Mouse (Mus musculus) macrophage (primary cell): Measurements from ENCODE around the gene Ciao2b. TPM values are rescaled to one million over a fixed set of nuclear protein-coding genes. Genes with fewer than 3 reads are reported as not detected.
A peak's percentile ranks its signal among the peaks of the same experiment; 100 is the strongest.
"Not testable (repeated sequence)": the region's sequence is repeated elsewhere in the genome, so short reads cannot be mapped to it uniquely, and the experiment has no call there.

Experiments
- H3K27ac ChIP-seq: fragments of 350-480 bp; formaldehyde crosslinking; 2 replicates; pipeline ENCODE4 v1.9.0; 2021
- H3K36me3 ChIP-seq: fragments of 350-480 bp; formaldehyde crosslinking; 2 replicates; pipeline ENCODE4 v1.9.0; 2021; ENCODE audit errors: inconsistent target
- H3K4me3 ChIP-seq: fragments of 350-480 bp; formaldehyde crosslinking; 2 replicates; pipeline ENCODE4 v1.9.0; 2021; ENCODE audit errors: inconsistent target
- H3K79me2 ChIP-seq: fragments of 350-480 bp; formaldehyde crosslinking; 2 replicates; pipeline ENCODE4 v1.9.0; 2021; ENCODE audit errors: inconsistent target
- WGBS: methylation state at CpG from one replicate; pipeline ENCODE4 v1.1.7; 2026; ENCODE audit warnings: inconsistent platforms; ENCODE audit not compliant: missing documents; 5-methylcytosine and 5-hydroxymethylcytosine counted together
- polyA plus RNA-seq: library from polyadenylated mRNA; stranded (reverse); fragments of 250-400 nt; gene quantifications from 3 replicates; pipeline ENCODE4 v1.2.4, GENCODE M21; 2018; ENCODE audit warnings: inconsistent platforms
- total RNA-seq, 78 experiments: library from RNA; depleted of rRNA; stranded (reverse); fragments of 250-400 nt; gene quantifications; 1 replicate in 9 of 78; 2 replicates in 24 of 78; 3 replicates in 43 of 78; 4 replicates in 2 of 78; pipeline ENCODE4 v1.2.4; 2018; ENCODE audit warnings: inconsistent platforms in 56 of 78

Gene Ciao2b
- 10 to 100 TPM in 15 of 26 experiments, 1 to 10 TPM in 11; 4.1 to 21.0 (median 12.6) TPM for total RNA-seq (2018; cell fraction: chromatin; rRNA removed)
- total RNA-seq (2018; cell fraction: cytosol; rRNA removed) = 10 to 100 TPM; 20.0 to 42.6 (median 28.5) TPM
- total RNA-seq (2018; cell fraction: nucleus; rRNA removed) = 10 to 100 TPM in 25 of 26 experiments, 1 to 10 TPM in 1; 6.3 to 32.2 (median 19.6) TPM
- 33.8 to 37.1 TPM (median 34.4 TPM) in 3 replicates for polyA plus RNA-seq

DNA sequence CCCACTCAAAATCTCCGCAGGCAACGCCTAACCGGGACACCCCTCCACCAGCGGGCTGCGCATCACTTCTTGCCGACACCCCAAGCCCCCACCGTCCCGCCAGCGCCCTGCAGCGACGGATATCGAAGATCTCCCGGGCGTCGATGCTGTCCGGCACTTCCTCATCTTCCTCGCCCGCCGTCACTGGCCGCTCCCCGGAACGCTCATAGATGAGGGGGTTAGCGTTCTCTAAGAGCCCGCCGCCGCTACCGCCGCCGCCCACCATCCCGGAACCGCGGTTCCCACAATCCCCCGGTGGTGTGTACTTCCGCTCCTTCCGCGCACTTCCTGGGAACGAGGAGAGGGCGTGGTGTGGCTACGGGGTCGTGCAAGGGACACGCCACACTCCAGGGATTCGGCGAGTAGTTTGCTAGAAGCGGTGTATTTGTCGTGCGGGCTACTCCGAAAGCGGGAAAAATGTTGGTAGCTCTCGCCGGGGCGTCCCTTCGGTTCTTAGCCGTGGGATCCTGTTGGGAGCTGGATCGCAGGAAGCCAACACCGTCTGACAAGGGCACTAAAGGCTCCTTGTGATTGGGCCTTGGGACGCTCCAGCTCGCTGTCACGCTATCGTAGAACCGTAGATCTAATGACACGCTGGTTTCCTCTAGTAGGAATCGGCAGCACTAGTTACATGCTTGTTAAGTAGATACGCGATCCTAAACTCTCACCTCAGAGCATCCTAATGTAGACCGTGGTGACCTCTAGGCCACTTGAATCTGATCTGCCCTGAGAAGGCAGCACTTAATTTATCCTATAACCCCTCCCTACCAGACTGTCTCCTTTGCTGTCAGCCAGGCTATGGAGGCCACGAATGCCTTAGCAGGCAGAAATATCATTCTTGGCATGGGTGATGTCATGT lies at the start of gene Ciao2b:
Gene Ciao2b, minus strand, starts transcription at position 540 of the 898 bp plus-strand sequence.
- Histone ChIP-seq H3K36me3 (0 out of 2 replicates have a peak, but pooled peaks cover 13% of the 10 kb centered on the region), H3K27ac (peak within 1 kb of the TSS; percentile 82), H3K79me2 (peaks cover 21% of the 10 kb centered on the region), H3K4me3 (peak within 1 kb of the TSS; percentile 90)
- 1% methylated on average over 66 of the region's 66 CpGs for WGBS

DNA sequence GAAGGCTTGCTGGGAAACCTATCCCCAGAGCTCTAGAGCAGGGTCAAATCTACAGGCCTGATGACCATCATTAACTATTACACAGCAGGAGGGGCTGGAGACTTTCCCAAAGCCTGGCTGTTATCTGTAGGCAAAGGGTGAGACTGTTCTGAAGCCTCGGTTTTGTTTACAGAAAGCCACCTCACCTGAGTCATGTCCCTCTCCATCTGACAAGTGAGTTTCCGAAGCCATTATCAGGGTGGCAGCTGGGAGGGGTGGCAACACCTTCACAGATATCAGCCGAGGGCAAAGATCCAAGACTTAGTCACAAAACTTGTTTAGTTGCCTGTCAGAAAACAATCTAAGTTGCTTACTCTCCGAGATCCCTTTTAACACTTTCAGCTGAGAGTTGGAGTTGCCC lies 46.7 kb upstream of the Ciao2b start:
- H3K79me2 ChIP-seq = no peaks in the 10 kb centered on the region
- no peak overlapping the region for H3K4me3 ChIP-seq
- H3K27ac ChIP-seq = no peak overlapping the region
- WGBS = 70% methylated on average over 4 of the region's 4 CpGs
- no peaks in the 10 kb centered on the region for H3K36me3 ChIP-seq

DNA sequence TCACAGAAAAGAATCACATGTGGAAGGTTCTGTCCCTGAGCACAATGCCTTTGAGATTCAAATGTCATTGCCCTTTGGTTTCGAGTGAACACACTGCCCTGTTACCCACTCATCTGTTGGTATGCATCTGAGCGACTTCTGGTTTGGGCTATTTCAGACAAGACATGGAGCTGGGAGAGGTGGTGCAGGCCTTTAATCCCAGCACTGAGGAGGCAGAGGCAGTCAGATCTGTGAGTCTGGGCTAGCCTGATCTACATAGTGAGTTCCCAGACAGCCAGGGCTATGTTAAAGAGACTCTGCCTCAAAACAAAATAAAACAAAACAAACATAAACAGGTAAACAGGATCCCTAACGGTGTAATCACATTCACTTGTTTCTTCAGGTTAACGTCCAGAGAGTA lies 13.8 kb upstream of the Ciao2b start:
- H3K79me2 ChIP-seq = no peaks in the 10 kb centered on the region
- no peaks in the 10 kb centered on the region for H3K36me3 ChIP-seq
- no peak overlapping the region for H3K4me3 ChIP-seq
- no peak overlapping the region for H3K27ac ChIP-seq
- WGBS = 76% methylated on average over 4 of the region's 4 CpGs

DNA sequence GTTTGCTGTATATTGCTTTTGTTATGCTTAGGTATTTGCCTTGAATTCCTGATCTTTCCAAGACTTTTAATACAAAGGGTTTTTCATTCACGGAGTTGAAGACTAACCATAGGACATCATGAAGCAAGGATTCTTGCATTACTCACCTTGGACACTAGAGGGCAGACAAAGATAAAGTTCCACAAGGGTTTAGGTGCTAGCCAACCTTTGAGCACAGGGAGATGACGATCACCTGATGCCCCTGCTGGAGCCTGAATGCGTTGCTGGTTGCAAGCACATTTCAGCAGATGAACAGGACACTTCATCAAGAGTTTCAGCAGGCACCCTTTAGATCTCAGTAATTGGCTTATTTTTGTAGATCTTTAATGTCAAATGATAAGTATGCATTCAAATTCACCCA lies 13.2 kb upstream of the Ciao2b start:
- 2% methylated on average over 3 of the region's 3 CpGs for whole genome bisulfite sequencing
- Histone ChIP-seq H3K79me2 (no peaks in the 10 kb centered on the region), H3K27ac (no peak overlapping the region), H3K36me3 (no peaks in the 10 kb centered on the region), H3K4me3 (no peak overlapping the region)

DNA sequence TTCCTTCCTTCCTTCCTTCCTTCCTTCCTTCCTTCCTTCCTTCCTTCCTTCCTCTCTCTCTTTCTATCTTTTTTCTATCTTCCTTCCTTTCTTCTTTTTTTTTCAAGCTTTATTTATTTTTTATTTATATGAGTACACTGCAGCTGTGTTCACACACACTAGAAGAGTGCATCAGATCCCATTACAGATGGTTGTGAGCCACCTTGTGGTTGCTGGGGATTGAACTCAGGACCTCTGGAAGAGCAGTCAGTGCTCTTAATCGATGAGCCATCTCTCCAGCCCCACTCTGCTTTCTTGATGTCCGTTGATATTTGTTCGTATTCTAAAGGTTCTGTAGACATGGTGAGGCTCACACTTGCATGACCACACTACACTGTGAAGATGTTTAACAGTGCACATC lies 2.4 kb upstream of the Ciao2b start:
- not testable (repeated sequence) for H3K27ac ChIP-seq

DNA sequence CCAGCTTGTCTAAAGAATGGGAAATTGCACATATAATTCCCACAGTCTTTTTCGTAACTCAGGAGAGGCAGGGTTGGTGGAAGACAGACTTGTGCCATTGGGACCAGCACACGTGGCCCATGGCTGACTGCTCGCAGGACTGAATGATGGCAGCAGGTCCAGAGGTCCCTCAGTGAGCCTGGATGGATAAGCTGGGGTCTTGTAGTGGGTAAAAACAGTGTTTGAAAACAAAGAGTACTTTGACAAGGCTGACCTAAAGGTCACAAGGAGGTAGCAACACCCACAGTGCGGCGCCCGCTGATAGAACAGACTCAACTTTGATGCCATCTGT lies 524 bp upstream of the Ciao2b start:
- Histone ChIP-seq H3K4me3 (peak overlapping the region; percentile 90), H3K27ac (peak overlapping the region; percentile 82), H3K79me2 (peaks cover 21% of the 10 kb centered on the region), H3K36me3 (0 out of 2 replicates have a peak, but pooled peaks cover 13% of the 10 kb centered on the region)
- 82% methylated on average over 6 of the region's 6 CpGs for WGBS

More for the DNA sequence above, 2.4 kb upstream of the Ciao2b start:
- WGBS = 71% methylated on average over 3 of the region's 3 CpGs
- not testable (repeated sequence) for H3K4me3 ChIP-seq, H3K36me3 ChIP-seq
- H3K79me2 ChIP-seq = peaks cover 21% of the 10 kb centered on the region

DNA sequence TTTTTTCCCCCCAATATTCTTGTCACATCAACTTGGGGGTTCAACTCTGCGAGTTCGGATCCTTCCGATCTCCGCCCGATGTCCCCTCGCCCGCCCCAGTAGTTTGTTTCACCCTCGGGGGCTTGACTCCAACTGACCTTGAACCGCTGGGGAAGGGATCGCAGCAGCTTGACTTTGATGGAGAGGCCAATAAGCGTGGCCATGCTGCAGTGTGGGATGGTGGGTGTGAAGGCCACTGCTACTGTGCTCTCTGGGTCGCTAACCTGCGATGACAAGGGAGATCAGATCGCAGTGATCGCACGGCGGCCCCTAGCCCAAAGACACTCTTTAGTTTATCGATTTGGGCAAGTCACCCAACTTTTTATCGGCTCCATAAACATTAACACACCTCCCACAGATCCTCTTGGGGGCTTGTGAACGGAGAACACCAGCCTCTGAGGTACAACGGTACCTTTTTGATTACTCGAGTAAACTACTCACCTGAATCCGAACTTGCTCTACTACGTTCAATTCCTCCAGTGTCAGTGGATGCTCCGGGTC lies 864 bp downstream of the Ciao2b start:
- Histone ChIP-seq H3K79me2 (peaks cover 21% of the 10 kb centered on the region), H3K4me3 (peak overlapping the region; percentile 90), H3K36me3 (0 out of 2 replicates have a peak, but pooled peaks cover 13% of the 10 kb centered on the region), H3K27ac (peak overlapping the region; percentile 82)
- WGBS = 26% methylated on average over 25 of the region's 25 CpGs

DNA sequence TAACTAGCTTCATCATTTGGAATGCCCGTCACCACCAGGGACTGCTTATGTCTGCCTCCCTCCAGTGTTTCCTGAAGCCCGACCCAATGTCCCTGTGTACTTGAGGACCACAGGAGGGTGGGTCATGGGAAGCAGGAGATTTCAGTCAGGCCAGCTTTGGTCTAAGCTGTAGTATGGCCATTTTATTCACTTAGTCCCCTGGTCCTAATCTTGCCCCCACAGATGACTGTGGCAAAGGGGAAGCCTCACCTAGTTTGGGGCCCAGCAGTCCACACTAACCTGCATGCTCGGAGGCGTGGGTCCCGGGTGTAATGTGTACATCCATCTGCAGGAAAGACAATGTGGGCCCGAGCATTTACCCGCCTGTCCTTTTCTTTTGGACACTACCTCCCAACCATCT lies 1.5 kb downstream of the Ciao2b start:
- H3K27ac ChIP-seq = no peak overlapping the region
- peak overlapping the region; percentile 90 for H3K4me3 ChIP-seq
- 90% methylated on average over 7 of the region's 7 CpGs for WGBS
- H3K79me2 ChIP-seq = peaks cover 21% of the 10 kb centered on the region
- H3K36me3 ChIP-seq = 0 out of 2 replicates have a peak, but pooled peaks cover 13% of the 10 kb centered on the region

DNA sequence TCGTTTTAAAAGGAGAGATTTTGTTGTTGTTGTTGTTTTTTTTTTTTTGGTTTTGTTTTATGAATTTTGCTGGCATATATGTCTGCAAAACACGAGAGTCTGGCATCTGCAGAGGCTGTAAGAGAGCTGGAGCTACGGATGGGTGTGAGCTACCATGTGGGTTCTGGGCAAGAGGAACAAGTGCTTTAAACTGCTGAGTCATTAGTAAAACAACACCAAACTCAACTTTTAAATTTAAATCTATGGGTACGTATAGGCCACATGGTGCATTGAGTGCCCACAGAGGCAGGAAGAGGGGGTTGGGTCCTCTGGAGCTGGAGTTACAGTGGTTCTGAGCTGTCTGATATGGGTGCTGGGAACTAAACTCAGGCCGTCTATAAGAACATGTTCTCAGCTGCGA lies 3.8 kb downstream of the Ciao2b start:
- 0 out of 2 replicates have a peak, but pooled peaks cover 13% of the 10 kb centered on the region for H3K36me3 ChIP-seq
- 70% methylated on average over 6 of the region's 6 CpGs for WGBS
- no peak overlapping the region for H3K4me3 ChIP-seq
- H3K79me2 ChIP-seq = peaks cover 21% of the 10 kb centered on the region
- no peak overlapping the region for H3K27ac ChIP-seq

DNA sequence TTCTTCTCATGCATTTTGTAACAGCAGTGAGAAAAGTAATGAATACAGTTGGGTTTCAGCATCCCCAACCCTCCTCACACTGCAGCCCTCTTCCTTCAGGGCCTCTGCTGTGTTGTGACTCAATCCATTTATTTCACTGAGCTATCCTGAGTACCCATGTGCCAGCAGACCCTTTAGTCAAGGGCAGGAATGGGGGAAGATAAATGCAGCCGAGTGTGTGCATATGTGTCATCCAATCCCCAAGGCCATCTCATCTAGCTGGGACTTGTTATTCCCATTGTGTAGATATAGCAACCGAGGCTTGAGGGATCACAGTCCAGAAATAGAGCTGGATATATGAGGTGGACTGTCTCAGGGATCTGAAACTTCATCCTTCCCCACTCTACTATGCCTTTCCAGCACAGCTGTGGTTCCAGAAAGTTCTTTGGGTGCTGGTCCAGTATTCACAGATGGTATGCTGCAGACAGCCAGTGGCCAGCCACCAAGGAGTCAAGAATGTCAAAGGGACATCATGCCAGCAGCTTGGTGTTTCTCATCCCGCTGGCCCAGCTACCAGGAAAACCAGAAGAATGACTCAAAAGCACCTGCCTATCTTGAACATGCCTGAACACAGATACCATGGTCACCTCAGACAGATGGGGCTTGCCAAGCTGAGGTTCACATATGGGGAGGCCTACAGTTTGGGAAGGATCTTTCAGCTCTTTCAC lies 6.6 kb downstream of the Ciao2b start:
- Histone ChIP-seq H3K4me3 (no peak overlapping the region), H3K36me3 (0 out of 2 replicates have a peak, but pooled peaks cover 13% of the 10 kb centered on the region), H3K79me2 (peaks cover 4% of the 10 kb centered on the region), H3K27ac (no peak overlapping the region)
- 95% methylated on average over 3 of the region's 3 CpGs for WGBS

DNA sequence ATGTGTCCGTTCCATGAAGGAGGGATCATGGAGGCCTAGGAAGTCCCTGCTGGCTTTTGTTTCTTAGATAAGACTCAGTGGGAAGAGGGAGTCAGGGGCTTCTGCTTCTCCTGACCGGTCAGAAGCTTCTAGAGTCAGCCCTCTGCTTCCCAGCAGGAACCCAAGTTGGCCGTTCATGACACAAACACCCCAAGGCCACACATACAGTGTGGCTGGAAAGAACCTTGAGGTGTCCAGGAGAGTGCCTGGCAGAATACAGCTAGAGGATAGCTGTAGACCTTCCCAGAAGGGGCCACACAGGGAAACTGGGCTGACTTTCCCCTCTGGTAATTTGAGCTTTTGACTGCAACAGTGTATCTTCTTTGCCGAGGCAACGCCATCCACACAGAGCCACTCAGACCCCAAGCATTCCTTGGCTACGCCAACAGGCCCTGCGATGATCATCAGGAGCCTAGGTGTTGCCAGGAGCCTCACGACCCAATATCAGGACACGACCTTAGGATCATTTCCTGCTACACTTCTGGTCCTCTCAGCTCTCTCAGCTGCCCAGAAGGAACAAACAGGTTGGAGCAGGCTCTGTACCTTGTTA lies 8.5 kb downstream of the Ciao2b start:
- H3K36me3 ChIP-seq = no peaks in the 10 kb centered on the region
- no peaks in the 10 kb centered on the region for H3K79me2 ChIP-seq
- H3K4me3 ChIP-seq = no peak overlapping the region
- H3K27ac ChIP-seq = no peak overlapping the region
- 91% methylated on average over 9 of the region's 9 CpGs for WGBS

DNA sequence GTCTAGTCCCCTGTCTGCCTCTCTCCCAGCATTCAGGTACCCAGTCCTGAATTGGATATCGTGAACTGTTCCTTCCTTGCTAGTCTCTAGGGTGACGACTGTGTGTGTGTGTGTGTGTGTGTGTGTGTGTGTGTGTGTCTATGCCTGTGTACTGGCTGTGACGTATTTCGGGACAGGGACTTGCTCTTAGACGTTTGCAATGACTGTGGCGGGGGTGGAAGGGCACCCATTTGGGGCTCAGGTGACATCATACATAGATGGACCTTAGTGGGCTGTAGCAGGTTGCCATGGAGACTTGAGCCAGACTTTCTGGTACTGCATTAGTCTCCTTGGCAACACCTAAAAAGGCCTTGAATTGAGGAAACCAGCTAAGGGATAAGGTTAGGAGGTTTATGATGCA lies 9.3 kb downstream of the Ciao2b start:
- H3K36me3 ChIP-seq = no peaks in the 10 kb centered on the region
- WGBS = 75% methylated on average over 5 of the region's 6 CpGs
- H3K79me2 ChIP-seq = no peaks in the 10 kb centered on the region
- H3K4me3 ChIP-seq = no peak overlapping the region
- no peak overlapping the region for H3K27ac ChIP-seq

DNA sequence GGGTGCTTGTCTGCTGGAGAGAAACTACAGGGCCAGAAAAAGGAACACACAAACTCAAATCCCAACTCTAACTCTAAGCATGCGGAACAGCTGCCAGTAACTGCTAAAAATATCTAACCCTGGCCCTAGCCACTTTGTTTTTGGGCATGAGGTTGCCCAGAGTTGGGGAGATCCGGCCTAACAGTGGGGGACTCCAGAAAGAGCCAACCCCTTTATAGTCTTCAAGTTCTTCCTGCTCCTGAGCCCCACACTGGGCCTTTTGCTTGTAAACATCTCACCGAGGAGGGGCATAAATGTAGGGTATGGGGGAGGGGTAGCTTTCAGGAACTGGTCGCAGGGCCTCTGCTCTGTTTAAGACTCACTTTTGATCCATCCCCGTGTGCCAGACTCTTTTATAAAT lies 9.8 kb downstream of the Ciao2b start:
- 14% methylated on average over 5 of the region's 5 CpGs for WGBS
- H3K4me3 ChIP-seq = peak overlapping the region; percentile 12; the same call in 1 of the 2 replicates
- H3K36me3 ChIP-seq = no peaks in the 10 kb centered on the region
- H3K79me2 ChIP-seq = no peaks in the 10 kb centered on the region
- H3K27ac ChIP-seq = peak overlapping the region; percentile 21; the same call in 1 of the 2 replicates
